Mouse (Mus musculus): ENCODE results near the gene Il4ra.

DNA sequence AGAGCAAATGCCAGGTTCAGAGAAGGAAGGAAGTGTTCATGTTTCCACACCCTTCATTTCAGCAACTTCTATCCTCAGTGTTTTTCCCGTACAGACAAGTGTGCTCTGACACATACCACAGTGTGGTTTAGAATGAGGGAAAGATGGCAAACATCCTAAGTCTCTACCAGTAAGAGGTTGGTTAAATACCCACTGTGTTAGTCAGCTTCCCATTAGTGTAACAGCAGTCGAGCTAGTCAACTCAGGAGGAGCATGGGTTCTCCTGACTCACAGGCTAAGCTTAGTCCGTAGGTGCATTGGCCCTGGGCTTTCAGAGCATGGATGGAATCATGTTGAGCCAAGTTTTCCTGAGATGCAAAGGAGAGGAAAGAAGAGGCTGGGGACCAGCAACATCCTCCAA is 12.6 kb upstream of the Il4ra start:
- TF ChIP-seq CTCF (IDR thresholded peaks at IDR 0.05; ENCODE audit: control insufficient read depth, insufficient read depth, low read length) (no peak), POLR2A (IDR thresholded peaks at IDR 0.05; ENCODE audit: borderline replicate concordance, control insufficient read depth, low read depth, low read length) (no peak)

Measured in bone marrow, adult 2 months (tissue).